Mouse (Mus musculus): ENCODE measurements around the gene Cnnm1. TPM values are rescaled to one million over a fixed set of nuclear protein-coding genes. Genes with fewer than 3 reads are reported as not detected.

Gene Cnnm1
- polyA plus RNA-seq, 1 experiment from 2014 or later = 0.08 TPM

DNA sequence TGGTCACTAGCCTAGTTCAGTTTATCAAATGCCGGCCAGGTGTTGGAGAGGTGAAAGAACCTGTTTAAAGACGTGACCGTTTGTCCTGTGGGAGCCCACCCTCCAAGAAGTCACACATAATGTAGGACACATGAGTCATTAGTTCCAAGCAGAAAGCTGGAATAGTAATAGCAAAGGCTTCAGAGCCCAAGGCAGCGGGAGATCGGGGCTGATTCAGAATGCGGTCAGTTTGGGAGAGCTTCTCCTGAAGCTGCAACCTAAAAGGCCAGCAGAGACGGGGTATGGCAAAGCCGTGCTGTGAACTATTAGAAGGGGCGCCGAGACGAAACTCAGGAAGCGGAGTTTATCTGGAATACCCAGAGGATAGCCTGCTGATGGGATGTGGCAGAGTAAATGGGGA, 20.2 kb downstream of the Cnnm1 start:
- ATAC-seq (replicated peaks; ENCODE audit: extremely low read depth, insufficient read depth, low FRiP score) = no peak
- Histone ChIP-seq H3K4me2 (ENCODE audit: low read depth, low read length) (no peak overlapping the region), H3K36me3 (ENCODE audit: control insufficient read depth, insufficient read depth) (no peaks in the 10 kb centered on the region), H3K9me3 (replicated peaks; ENCODE audit: control insufficient read depth, low read length) (no peaks in the 10 kb centered on the region), H3K27ac (ENCODE audit: low read length) (no peak overlapping the region), H3K4me1 (ENCODE audit: control insufficient read depth, insufficient read depth, low read length) (no peaks in the 10 kb centered on the region), H3K9ac (ENCODE audit: low read length) (no peak overlapping the region), H3K4me3 (ENCODE audit: low read length) (no peak overlapping the region), H3K27me3 (ENCODE audit: control insufficient read depth, insufficient read depth, low read length) (no peaks in the 10 kb centered on the region)
- 81% methylated on average over 12 of the region's 12 CpGs for WGBS

GRCm38 (mm10) chr19:43462141-43462540, 21.9 kb downstream of the Cnnm1 start:
- H3K36me3 ChIP-seq (ENCODE audit: control insufficient read depth, insufficient read depth) = no peaks in the 10 kb centered on the region
- no peaks in the 10 kb centered on the region for H3K9me3 ChIP-seq (replicated peaks; ENCODE audit: control insufficient read depth, low read length)
- H3K27ac ChIP-seq (ENCODE audit: low read length) = no peak overlapping the region
- H3K9ac ChIP-seq (ENCODE audit: low read length) = no peak overlapping the region
- H3K4me2 ChIP-seq (ENCODE audit: low read depth, low read length) = no peak overlapping the region
- ATAC-seq (replicated peaks; ENCODE audit: extremely low read depth, insufficient read depth, low FRiP score) = no peak
- H3K27me3 ChIP-seq (ENCODE audit: control insufficient read depth, insufficient read depth, low read length) = no peaks in the 10 kb centered on the region
- 90% methylated on average over 3 of the region's 3 CpGs for WGBS
- no peak overlapping the region for H3K4me3 ChIP-seq (ENCODE audit: low read length)
- H3K4me1 ChIP-seq (ENCODE audit: control insufficient read depth, insufficient read depth, low read length) = no peaks in the 10 kb centered on the region

DNA sequence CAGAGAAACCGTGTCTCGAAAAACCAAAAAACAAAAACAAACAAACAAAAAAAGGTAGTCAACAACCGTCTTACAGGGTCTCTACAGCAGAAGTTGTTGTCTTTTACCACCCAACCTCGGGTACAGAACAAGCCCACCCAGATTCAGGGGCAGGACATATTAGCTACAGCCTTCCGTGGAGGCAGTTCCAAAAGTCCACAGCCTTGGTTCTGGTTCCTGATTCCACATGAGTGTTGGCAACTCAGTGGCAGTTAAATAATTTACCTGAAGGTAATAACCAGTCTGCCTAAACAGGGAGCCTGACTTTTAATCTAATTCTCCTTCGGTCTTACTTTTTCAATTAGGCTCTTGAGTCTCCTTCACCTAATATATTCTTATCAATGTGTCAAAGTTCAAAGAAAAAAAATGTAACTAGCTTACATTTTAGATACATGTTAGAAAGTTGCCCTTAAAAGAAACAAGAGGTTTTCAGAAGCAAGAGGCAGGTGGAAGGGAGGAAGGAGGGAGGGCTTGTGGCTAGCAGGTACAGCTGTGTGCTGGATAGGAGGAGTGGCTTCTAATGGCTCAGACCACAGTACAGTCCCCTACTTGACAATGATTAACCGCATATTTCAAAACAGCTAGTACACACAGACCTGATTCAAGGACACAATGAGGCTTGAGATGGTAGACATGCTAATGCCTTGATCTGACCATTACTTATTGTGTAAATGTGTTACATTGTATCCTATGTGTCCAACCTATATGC, 23.5 kb downstream of the Cnnm1 start:
- H3K9me3 ChIP-seq (replicated peaks; ENCODE audit: control insufficient read depth, low read length) = no peaks in the 10 kb centered on the region
- no peak overlapping the region for H3K4me2 ChIP-seq (ENCODE audit: low read depth, low read length)
- no peaks in the 10 kb centered on the region for H3K4me1 ChIP-seq (ENCODE audit: control insufficient read depth, insufficient read depth, low read length)
- H3K27me3 ChIP-seq (ENCODE audit: control insufficient read depth, insufficient read depth, low read length) = no peaks in the 10 kb centered on the region
- no peaks in the 10 kb centered on the region for H3K36me3 ChIP-seq (ENCODE audit: control insufficient read depth, insufficient read depth)
- ATAC-seq (replicated peaks; ENCODE audit: extremely low read depth, insufficient read depth, low FRiP score) = no peak
- no peak overlapping the region for H3K4me3 ChIP-seq (ENCODE audit: low read length)
- 84% methylated on average over 7 of the region's 7 CpGs for WGBS
- H3K27ac ChIP-seq (ENCODE audit: low read length) = no peak overlapping the region
- H3K9ac ChIP-seq (ENCODE audit: low read length) = no peak overlapping the region

- 88% methylated on average over 3 of the region's 3 CpGs for WGBS
- Histone ChIP-seq H3K27ac (ENCODE audit: low read length) (no peak overlapping the region), H3K4me1 (ENCODE audit: control insufficient read depth, insufficient read depth, low read length) (no peaks in the 10 kb centered on the region), H3K9ac (ENCODE audit: low read length) (no peak overlapping the region), H3K27me3 (ENCODE audit: control insufficient read depth, insufficient read depth, low read length) (no peaks in the 10 kb centered on the region), H3K4me3 (ENCODE audit: low read length) (no peak overlapping the region), H3K36me3 (ENCODE audit: control insufficient read depth, insufficient read depth) (no peaks in the 10 kb centered on the region), H3K4me2 (ENCODE audit: low read depth, low read length) (no peak overlapping the region), H3K9me3 (replicated peaks; ENCODE audit: control insufficient read depth, low read length) (no peaks in the 10 kb centered on the region)
- no peak for ATAC-seq (replicated peaks; ENCODE audit: extremely low read depth, insufficient read depth, low FRiP score)
Measured at GRCm38 (mm10) chr19:43464294-43464687, 24.1 kb downstream of the Cnnm1 start.

DNA sequence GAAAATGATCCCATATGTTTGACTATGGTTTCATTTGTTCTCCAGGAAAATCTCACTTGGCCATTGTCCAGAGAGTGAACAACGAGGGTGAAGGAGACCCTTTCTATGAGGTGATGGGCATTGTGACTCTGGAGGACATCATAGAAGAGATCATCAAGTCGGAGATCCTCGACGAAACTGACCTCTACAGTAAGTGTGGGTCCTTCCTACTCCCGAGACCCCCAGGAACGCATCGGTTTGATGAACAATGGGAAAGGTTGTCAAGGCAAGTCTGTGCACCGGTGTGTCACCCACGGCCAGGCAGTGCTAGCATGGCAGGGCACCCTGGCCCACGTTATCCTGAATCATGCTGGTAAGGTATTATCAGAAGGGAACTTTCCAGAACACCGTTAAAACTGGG, 24.8 kb downstream of the Cnnm1 start:
- ATAC-seq (replicated peaks; ENCODE audit: extremely low read depth, insufficient read depth, low FRiP score) = no peak
- H3K27me3 ChIP-seq (ENCODE audit: control insufficient read depth, insufficient read depth, low read length) = no peaks in the 10 kb centered on the region
- no peaks in the 10 kb centered on the region for H3K36me3 ChIP-seq (ENCODE audit: control insufficient read depth, insufficient read depth)
- no peak overlapping the region for H3K27ac ChIP-seq (ENCODE audit: low read length)
- no peak overlapping the region for H3K9ac ChIP-seq (ENCODE audit: low read length)
- H3K4me1 ChIP-seq (ENCODE audit: control insufficient read depth, insufficient read depth, low read length) = no peaks in the 10 kb centered on the region
- no peak overlapping the region for H3K4me3 ChIP-seq (ENCODE audit: low read length)
- H3K4me2 ChIP-seq (ENCODE audit: low read depth, low read length) = no peak overlapping the region
- no peaks in the 10 kb centered on the region for H3K9me3 ChIP-seq (replicated peaks; ENCODE audit: control insufficient read depth, low read length)
- WGBS = 87% methylated on average over 11 of the region's 11 CpGs

GRCm38 (mm10) chr19:43465601-43466255, 25.5 kb downstream of the Cnnm1 start:
- no peaks in the 10 kb centered on the region for H3K9me3 ChIP-seq (replicated peaks; ENCODE audit: control insufficient read depth, low read length)
- H3K4me1 ChIP-seq (ENCODE audit: control insufficient read depth, insufficient read depth, low read length) = no peaks in the 10 kb centered on the region
- H3K9ac ChIP-seq (ENCODE audit: low read length) = no peak overlapping the region
- H3K36me3 ChIP-seq (ENCODE audit: control insufficient read depth, insufficient read depth) = no peaks in the 10 kb centered on the region
- H3K27me3 ChIP-seq (ENCODE audit: control insufficient read depth, insufficient read depth, low read length) = no peaks in the 10 kb centered on the region
- WGBS = 80% methylated on average over 14 of the region's 14 CpGs
- ATAC-seq (replicated peaks; ENCODE audit: extremely low read depth, insufficient read depth, low FRiP score) = no peak
- H3K4me3 ChIP-seq (ENCODE audit: low read length) = no peak overlapping the region
- H3K27ac ChIP-seq (ENCODE audit: low read length) = no peak overlapping the region
- H3K4me2 ChIP-seq (ENCODE audit: low read depth, low read length) = no peak overlapping the region

DNA sequence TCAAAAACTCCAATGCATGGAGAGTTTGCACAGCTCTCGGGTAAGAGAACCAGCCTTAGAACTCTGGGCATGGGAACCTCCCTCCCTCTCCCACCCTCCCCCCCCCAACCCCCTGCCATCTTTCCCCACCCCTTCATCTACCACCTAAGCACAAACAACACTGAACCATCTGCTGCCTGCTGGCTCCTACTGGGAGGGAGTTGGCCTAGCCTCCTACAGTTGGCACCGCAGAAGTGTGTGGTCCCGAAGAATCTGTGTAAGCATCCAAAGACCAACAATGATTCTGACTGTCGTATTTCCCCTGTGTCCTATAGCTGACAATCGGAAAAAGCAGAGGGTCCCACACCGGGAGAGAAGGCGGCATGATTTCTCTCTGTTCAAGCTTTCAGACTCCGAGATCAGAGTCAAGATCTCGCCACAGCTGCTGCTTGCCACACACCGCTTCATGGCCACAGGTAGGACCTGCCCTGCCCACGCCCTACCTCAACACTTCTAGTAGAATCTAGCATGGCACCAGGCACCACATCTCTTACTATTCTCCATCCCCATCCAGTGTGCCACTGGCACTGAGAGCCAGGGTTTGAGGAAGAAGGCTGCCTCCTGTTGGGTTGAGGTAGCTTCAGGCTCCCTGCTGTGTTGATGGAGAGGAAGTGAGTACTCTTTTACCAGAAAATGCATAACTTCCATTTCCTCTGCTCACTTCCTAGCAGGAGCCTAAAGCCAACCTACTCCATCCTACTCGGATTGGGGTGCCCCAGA, 27.9 kb downstream of the Cnnm1 start:
- Histone ChIP-seq H3K27me3 (ENCODE audit: control insufficient read depth, insufficient read depth, low read length) (no peaks in the 10 kb centered on the region), H3K4me3 (ENCODE audit: low read length) (no peak overlapping the region), H3K9me3 (replicated peaks; ENCODE audit: control insufficient read depth, low read length) (no peaks in the 10 kb centered on the region), H3K36me3 (ENCODE audit: control insufficient read depth, insufficient read depth) (no peaks in the 10 kb centered on the region), H3K4me2 (ENCODE audit: low read depth, low read length) (no peak overlapping the region), H3K27ac (ENCODE audit: low read length) (no peak overlapping the region), H3K9ac (ENCODE audit: low read length) (no peak overlapping the region), H3K4me1 (ENCODE audit: control insufficient read depth, insufficient read depth, low read length) (no peaks in the 10 kb centered on the region)
- WGBS = 75% methylated on average over 12 of the region's 12 CpGs
- no peak for ATAC-seq (replicated peaks; ENCODE audit: extremely low read depth, insufficient read depth, low FRiP score)

DNA sequence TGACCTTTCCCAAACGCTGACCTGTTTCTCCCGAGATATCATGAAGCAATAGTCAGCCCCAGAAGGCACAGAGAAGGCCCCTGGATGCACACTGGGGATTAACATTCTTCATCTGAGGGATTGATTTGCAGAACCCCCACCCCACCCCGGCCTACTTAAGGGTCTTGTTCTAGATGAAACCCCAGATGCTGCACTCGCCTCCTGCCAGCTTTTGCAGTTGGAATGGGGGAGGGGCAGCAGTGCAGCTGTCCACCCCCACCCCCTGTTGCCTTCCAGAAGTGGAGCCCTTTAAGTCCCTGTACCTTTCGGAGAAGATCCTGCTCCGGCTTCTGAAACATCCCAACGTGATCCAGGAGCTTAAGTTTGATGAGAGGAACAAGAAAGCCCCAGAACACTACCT, 29.1 kb downstream of the Cnnm1 start:
- Histone ChIP-seq H3K27ac (ENCODE audit: low read length) (no peak overlapping the region), H3K27me3 (ENCODE audit: control insufficient read depth, insufficient read depth, low read length) (no peaks in the 10 kb centered on the region), H3K9ac (ENCODE audit: low read length) (no peak overlapping the region), H3K4me1 (ENCODE audit: control insufficient read depth, insufficient read depth, low read length) (no peaks in the 10 kb centered on the region), H3K4me2 (ENCODE audit: low read depth, low read length) (no peak overlapping the region), H3K36me3 (ENCODE audit: control insufficient read depth, insufficient read depth) (no peaks in the 10 kb centered on the region), H3K9me3 (replicated peaks; ENCODE audit: control insufficient read depth, low read length) (no peaks in the 10 kb centered on the region), H3K4me3 (ENCODE audit: low read length) (no peak overlapping the region)
- ATAC-seq (replicated peaks; ENCODE audit: extremely low read depth, insufficient read depth, low FRiP score) = no peak
- WGBS = 65% methylated on average over 7 of the region's 7 CpGs

DNA sequence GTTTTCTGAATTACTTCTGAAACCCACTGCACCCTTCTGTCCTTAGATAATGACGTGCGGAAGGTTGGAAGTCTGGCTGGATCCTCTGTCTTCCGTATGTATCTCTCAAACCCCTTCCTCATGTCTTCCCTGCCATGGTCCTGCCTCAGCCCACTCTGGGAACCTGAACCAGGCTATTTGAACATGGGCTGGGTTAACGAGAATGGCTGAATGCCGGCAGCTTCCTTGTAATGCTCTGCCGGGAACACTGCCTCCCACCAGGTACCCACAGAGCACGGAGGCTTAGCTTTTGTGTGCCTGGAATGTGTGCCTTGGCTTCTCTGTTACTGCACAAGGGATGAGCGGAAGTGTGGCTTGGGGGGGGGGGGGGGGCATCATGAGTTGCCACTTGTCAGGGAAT, 32.1 kb downstream of the Cnnm1 start:
- Histone ChIP-seq H3K4me3 (ENCODE audit: low read length) (no peak overlapping the region), H3K9ac (ENCODE audit: low read length) (no peak overlapping the region), H3K27me3 (ENCODE audit: control insufficient read depth, insufficient read depth, low read length) (no peaks in the 10 kb centered on the region), H3K4me2 (ENCODE audit: low read depth, low read length) (no peak overlapping the region), H3K9me3 (replicated peaks; ENCODE audit: control insufficient read depth, low read length) (no peaks in the 10 kb centered on the region), H3K36me3 (ENCODE audit: control insufficient read depth, insufficient read depth) (no peaks in the 10 kb centered on the region), H3K27ac (ENCODE audit: low read length) (no peak overlapping the region), H3K4me1 (ENCODE audit: control insufficient read depth, insufficient read depth, low read length) (peaks cover 7% of the 10 kb centered on the region; the same call in 1 of the 2 replicates)
- WGBS = 86% methylated on average over 8 of the region's 8 CpGs
- ATAC-seq (replicated peaks; ENCODE audit: extremely low read depth, insufficient read depth, low FRiP score) = no peak

All from heart, embryonic 16.5 days (tissue).